Comparison of ENCODE assay signal across 17 mouse cellular contexts in the genomic region with DNA sequence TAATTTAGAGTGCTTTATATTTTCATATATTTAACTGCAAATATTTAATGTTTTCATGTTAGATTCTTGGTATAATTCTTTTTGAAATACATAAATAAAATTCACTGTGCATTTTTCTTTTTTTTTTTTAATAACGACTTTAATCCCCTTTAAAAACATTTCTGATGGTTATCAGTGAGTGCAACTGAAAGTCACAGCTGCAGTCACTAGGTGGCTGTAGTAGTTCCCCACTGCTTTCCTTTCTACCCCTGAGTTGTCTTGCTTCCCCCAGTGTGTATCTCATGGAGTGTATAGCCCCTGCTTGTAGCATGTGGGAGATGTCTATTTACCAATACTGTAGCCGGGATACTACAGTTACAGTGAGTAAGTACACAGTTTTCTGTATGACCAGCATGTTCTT. TPM values are rescaled to one million over a fixed set of nuclear protein-coding genes. Genes with fewer than 3 reads are reported as not detected.
DNase-seq lines count a peak whose midpoint lies in the region; ATAC-seq and TF ChIP-seq lines count a peak whose summit lies in the region.
"Had no signal": no experiment of that assay in that cellular context is flagged by ENCODE, and none has a peak within 500 bp of the region (broad histone marks: within the 10 kb centered on the region; RNA-seq: fewer than 3 reads in every experiment).

No protein-coding gene starts in this region.

- TF ChIP-seq POLR2A in embryonic fibroblast, embryonic 13.5 days (IDR thresholded peaks at IDR 0.05; ENCODE audit: low read depth, low read length): no peak

- H3K36me3 ChIP-seq in heart, embryonic 15.5 days: peaks cover 44% of the 10 kb centered on the region
- H3K36me3 ChIP-seq in stomach, postnatal 0 days (ENCODE audit: control insufficient read depth, insufficient read depth, low read length): peaks cover 14% of the 10 kb centered on the region
- H3K36me3 ChIP-seq in liver, embryonic 11.5 days (ENCODE audit: control insufficient read depth, insufficient read depth, low read length): peaks cover 10% of the 10 kb centered on the region; the same call in 1 of the 2 replicates

- intact Hi-C loops in left cerebral cortex, adult 2 months (cut with DNase I): no loop called here
- intact Hi-C loops in left cerebral cortex, postnatal 10 days (cut with DNase I): no loop called here

- H3K4me1 ChIP-seq in heart, embryonic 15.5 days (replicated peaks): peaks cover 7% of the 10 kb centered on the region; the same call in 1 of the 2 replicates
- peaks cover 9% of the 10 kb centered on the region; the same call in 1 of the 2 replicates for H3K4me1 ChIP-seq in embryonic fibroblast, embryonic 13.5 days (ENCODE audit: control insufficient read depth, insufficient read depth, low read length)
- H3K4me1 ChIP-seq in stomach, postnatal 0 days (replicated peaks; ENCODE audit: control insufficient read depth, insufficient read depth): no peaks in the 10 kb centered on the region
- H3K4me1 ChIP-seq in liver, embryonic 11.5 days (replicated peaks; ENCODE audit: control insufficient read depth, insufficient read depth, low read length): no peaks in the 10 kb centered on the region
- H3K4me1 ChIP-seq: hindbrain, embryonic 15.5 days; midbrain, embryonic 12.5 days had no signal

- H3K9me3 ChIP-seq in heart, embryonic 15.5 days (replicated peaks): no peaks in the 10 kb centered on the region
- H3K9me3 ChIP-seq in stomach, postnatal 0 days (ENCODE audit: control insufficient read depth, low read length): no peaks in the 10 kb centered on the region
- no peaks in the 10 kb centered on the region for H3K9me3 ChIP-seq in liver, embryonic 11.5 days (ENCODE audit: control insufficient read depth, low read length)
- H3K9me3 ChIP-seq: G1E; heart, embryonic 10.5 days; hindbrain, embryonic 15.5 days; midbrain, embryonic 12.5 days had no signal

- peak; percentile 11 for TF ChIP-seq CTCF in left cerebral cortex, adult 2 months (IDR thresholded peaks at IDR 0.05)
- no peak for TF ChIP-seq CTCF in embryonic fibroblast, embryonic 13.5 days (IDR thresholded peaks at IDR 0.05; ENCODE audit: borderline replicate concordance, insufficient read depth, low read length)
- TF ChIP-seq CTCF in stomach, postnatal 0 days (IDR thresholded peaks at IDR 0.05; ENCODE audit: low read depth): peak; percentile 44

- no peak for TF ChIP-seq EP300 in stomach, postnatal 0 days (optimal IDR thresholded peaks at IDR 0.05)

- ATAC-seq in heart, embryonic 15.5 days (replicated peaks; ENCODE audit: insufficient number of reproducible peaks, insufficient read depth, low FRiP score, low read depth): no peak
- ATAC-seq in stomach, postnatal 0 days (ENCODE audit: low FRiP score, low TSS enrichment): no peak
- ATAC-seq in liver, embryonic 11.5 days (replicated peaks; ENCODE audit: low FRiP score): no peak
- ATAC-seq: activated CD4-positive, CD25-positive, alpha-beta regulatory T cell, adult 4 months had no signal

- WGBS in heart, embryonic 15.5 days: 74% methylated on average over 2 of the region's 2 CpGs
- 82% methylated on average over 2 of the region's 2 CpGs for WGBS in stomach, postnatal 0 days
- WGBS in liver, embryonic 11.5 days: 80% methylated on average over 2 of the region's 2 CpGs

- H3K27ac ChIP-seq in heart, embryonic 15.5 days: 0 out of 2 replicates have a peak overlapping the region, but pooled peaks have one; percentile 28
- no peak overlapping the region for H3K27ac ChIP-seq in left cerebral cortex, adult 2 months
- H3K27ac ChIP-seq in embryonic fibroblast, embryonic 13.5 days (ENCODE audit: insufficient read depth, low read length): peak overlapping the region; percentile 75
- no peak overlapping the region for H3K27ac ChIP-seq in stomach, postnatal 0 days (replicated peaks)
- H3K27ac ChIP-seq in liver, embryonic 11.5 days (ENCODE audit: low read depth, low read length): no peak overlapping the region
- H3K27ac ChIP-seq: heart, embryonic 10.5 days; hindbrain, embryonic 15.5 days; midbrain, embryonic 12.5 days had no signal

- no peaks in the 10 kb centered on the region for H3K27me3 ChIP-seq in heart, embryonic 15.5 days
- no peaks in the 10 kb centered on the region for H3K27me3 ChIP-seq in stomach, postnatal 0 days (ENCODE audit: control insufficient read depth, insufficient read depth, low read length)
- no peaks in the 10 kb centered on the region for H3K27me3 ChIP-seq in liver, embryonic 11.5 days (replicated peaks; ENCODE audit: control insufficient read depth, insufficient read depth, low read length)
- H3K27me3 ChIP-seq: hindbrain, embryonic 15.5 days; midbrain, embryonic 12.5 days had no signal

- DNase-seq in heart, postnatal 4 days: no peak
- DNase-seq in left cerebral cortex, adult 2 months (ENCODE audit: extremely low spot score in 1 of 2, low spot score in 2 of 2): no peak
- DNase-seq in left cerebral cortex, postnatal 10 days (ENCODE audit: extremely low spot score in 1 of 2, low spot score in 2 of 2): no peak
- no peak for DNase-seq in stomach, postnatal 0 days (ENCODE audit: low spot score)
- DNase-seq in liver, embryonic 11.5 days (ENCODE audit: low spot score): no peak
- DNase-seq in ovary, postnatal 10 days (ENCODE audit: low spot score): no peak
- DNase-seq: cerebellum, adult 2 months; left cerebral cortex, postnatal 4 days; spleen, adult 18-20 months; thymus, adult 2 months had no signal

- no peak overlapping the region for H3K4me3 ChIP-seq in heart, embryonic 15.5 days
- H3K4me3 ChIP-seq in left cerebral cortex, adult 2 months: no peak overlapping the region
- H3K4me3 ChIP-seq in embryonic fibroblast, embryonic 13.5 days (ENCODE audit: insufficient read depth, low read length): no peak overlapping the region
- H3K4me3 ChIP-seq in stomach, postnatal 0 days (ENCODE audit: low read depth, low read length): no peak overlapping the region
- H3K4me3 ChIP-seq in liver, embryonic 11.5 days (ENCODE audit: low read depth, low read length): no peak overlapping the region
- H3K4me3 ChIP-seq: heart, embryonic 10.5 days; hindbrain, embryonic 15.5 days; midbrain, embryonic 12.5 days had no signal

- H3K4me2 ChIP-seq in heart, embryonic 15.5 days: no peak overlapping the region
- H3K4me2 ChIP-seq in stomach, postnatal 0 days (replicated peaks; ENCODE audit: low read depth): no peak overlapping the region
- no peak overlapping the region for H3K4me2 ChIP-seq in liver, embryonic 11.5 days
- H3K4me2 ChIP-seq: hindbrain, embryonic 15.5 days; midbrain, embryonic 12.5 days had no signal

- H3K9ac ChIP-seq in heart, embryonic 15.5 days: no peak overlapping the region
- H3K9ac ChIP-seq in stomach, postnatal 0 days (ENCODE audit: low read length): no peak overlapping the region
- H3K9ac ChIP-seq in liver, embryonic 11.5 days (ENCODE audit: low read depth, low read length): no peak overlapping the region
- H3K9ac ChIP-seq: hindbrain, embryonic 15.5 days; midbrain, embryonic 12.5 days had no signal

RNA-seq across cellular contexts. Expression of a gene that starts 29.0 kb away (rescaled TPM):
- polyA plus RNA-seq in heart, embryonic 15.5 days (2015; fragmentation: Nextera tagmentation; extraction: Ambion mirVana): 24.4 and 26.9 TPM in 2 replicates
- 10 to 100 TPM; 23.0 to 26.7 TPM for total RNA-seq in heart, postnatal 4 days (2021)
- 10 to 100 TPM; 26.7 to 28.2 TPM for total RNA-seq in left cerebral cortex, adult 2 months (2021)
- 10 to 100 TPM; 22.7 to 28.1 TPM for total RNA-seq in left cerebral cortex, postnatal 10 days (2021)
- polyA plus RNA-seq in embryonic fibroblast, embryonic 13.5 days (2011; ENCODE audit: insufficient read length, low read depth, missing spikeins): 39.6 and 40.6 TPM in 2 replicates
- 29.3 and 30.3 TPM in 2 replicates for polyA plus RNA-seq in stomach, postnatal 0 days (2015; fragmentation: Nextera tagmentation; extraction: Ambion mirVana)
- 24.7 and 27.5 TPM in 2 replicates for polyA plus RNA-seq in liver, embryonic 11.5 days (2014; fragmentation: Nextera tagmentation; extraction: Ambion mirVana)

RNA-seq across cellular contexts. Expression of a gene that starts 56.9 kb away (rescaled TPM):
- 0.38 and 12.0 TPM in 2 replicates for polyA plus RNA-seq in heart, embryonic 15.5 days (2015; fragmentation: Nextera tagmentation; extraction: Ambion mirVana)
- under 1 TPM in 1 of 2 experiments, not detected in 1; 0.18 TPM for total RNA-seq in heart, postnatal 4 days (2021)
- total RNA-seq in left cerebral cortex, adult 2 months (2021): 100 to 1,000 TPM; 176 to 177 TPM
- 100 to 1,000 TPM; 187 to 195 TPM for total RNA-seq in left cerebral cortex, postnatal 10 days (2021)
- not detected in 2 replicates for polyA plus RNA-seq in embryonic fibroblast, embryonic 13.5 days (2011; ENCODE audit: insufficient read length, low read depth, missing spikeins)
- polyA plus RNA-seq in stomach, postnatal 0 days (2015; fragmentation: Nextera tagmentation; extraction: Ambion mirVana): 28.9 and 33.2 TPM in 2 replicates
- 0.88 and 1.5 TPM in 2 replicates for polyA plus RNA-seq in liver, embryonic 11.5 days (2014; fragmentation: Nextera tagmentation; extraction: Ambion mirVana)
- polyA plus RNA-seq: activated CD4-positive, CD25-positive, alpha-beta regulatory T cell, adult 4 months; G1E had no signal

RNA-seq across cellular contexts. Expression of a gene that starts 58.3 kb away (rescaled TPM):
- polyA plus RNA-seq in heart, embryonic 15.5 days (2015; fragmentation: Nextera tagmentation; extraction: Ambion mirVana): 97.1 and 110 TPM in 2 replicates
- total RNA-seq in heart, postnatal 4 days (2021): 10 to 100 TPM; 68.9 to 76.9 TPM
- 100 to 1,000 TPM in 1 of 2 experiments, 10 to 100 TPM in 1; 93.8 to 102 TPM for total RNA-seq in left cerebral cortex, adult 2 months (2021)
- total RNA-seq in left cerebral cortex, postnatal 10 days (2021): 100 to 1,000 TPM; 118 to 124 TPM
- polyA plus RNA-seq in embryonic fibroblast, embryonic 13.5 days (2011; ENCODE audit: insufficient read length, low read depth, missing spikeins): 71.1 and 73.8 TPM in 2 replicates
- 75.1 and 77.1 TPM in 2 replicates for polyA plus RNA-seq in stomach, postnatal 0 days (2015; fragmentation: Nextera tagmentation; extraction: Ambion mirVana)
- 59.5 and 65.8 TPM in 2 replicates for polyA plus RNA-seq in liver, embryonic 11.5 days (2014; fragmentation: Nextera tagmentation; extraction: Ambion mirVana)

Comparison
In these comparisons a context has a peak if more than half of its experiments do, and no peak if none do; other contexts are left out.
1. H3K27ac ChIP-seq: peak in heart, embryonic 15.5 days (single experiment) and embryonic fibroblast, embryonic 13.5 days (single experiment); none in left cerebral cortex, adult 2 months (single experiment), stomach, postnatal 0 days (single experiment) and liver, embryonic 11.5 days (single experiment).